Mouse (Mus musculus) cerebellum, postnatal 36 days (tissue): ENCODE measurements at regions not wholly inside any gene's neighbourhood (a gene's known extent, or its start where the extent isn't known, plus 50 kb on each side); places are given as distances from the start of the nearest gene placed in this dataset.
"Not testable (repeated sequence)": the region's sequence is repeated elsewhere in the genome, so short reads cannot be mapped to it uniquely, and the experiment has no call there.

Source experiments
- DNase-seq, 2 experiments: peaks; one replicate each; pipeline ENCODE4 v3.0.0; 2021 to 2022; ENCODE audit warnings: mixed read lengths in 2 of 2

GRCm38 (mm10) chr6:66399091-66399755 is 136.0 kb upstream of the Mad2l1 start:
- no peak for DNase-seq

DNA sequence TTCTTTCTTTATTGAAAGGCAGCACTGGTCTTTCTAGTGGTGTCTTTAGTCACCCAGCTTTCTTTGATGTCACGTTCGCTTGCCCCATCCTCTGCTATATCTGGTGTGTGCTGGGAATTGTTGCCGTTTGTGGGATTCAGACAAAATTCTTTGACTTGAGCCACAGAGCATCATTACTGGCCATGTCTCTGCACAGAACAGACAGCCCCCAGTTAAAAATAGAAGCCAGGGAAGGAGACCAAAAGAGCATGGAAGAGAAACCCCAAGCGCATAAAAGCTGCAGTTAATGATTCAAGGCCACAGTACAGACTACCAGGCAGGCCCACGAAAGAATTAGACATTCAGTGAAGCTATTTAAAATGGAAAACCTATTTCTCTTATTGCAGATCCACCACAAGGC is 133.7 kb upstream of the Mad2l1 start:
- DNase-seq = no peak

DNA sequence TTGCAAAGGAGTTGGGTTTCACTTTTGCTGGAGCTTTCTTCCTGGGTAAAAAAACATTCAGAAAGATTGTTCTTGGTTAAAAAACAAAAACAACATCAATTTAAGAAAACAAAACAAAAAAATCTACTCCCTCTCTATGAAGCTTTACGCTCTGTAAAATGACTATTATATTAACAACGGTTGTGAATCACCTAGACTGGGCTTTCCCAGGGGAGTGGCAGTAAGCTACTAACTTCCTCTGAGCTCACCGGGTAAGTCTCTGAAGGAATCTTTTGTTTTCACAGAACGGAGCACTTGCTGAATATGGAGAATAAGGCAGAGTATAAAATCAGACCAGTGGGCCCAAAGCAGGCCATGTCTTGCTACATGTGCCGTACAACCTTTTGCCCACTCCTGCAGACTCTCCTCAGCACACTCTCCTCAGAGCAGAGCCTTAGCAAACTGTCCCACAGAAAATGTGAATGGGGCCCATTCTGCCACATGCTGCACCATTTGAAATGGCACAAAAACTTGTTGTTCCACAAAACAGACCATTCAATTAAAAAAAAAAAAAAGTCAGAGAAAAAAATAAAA is 133.2 kb upstream of the Mad2l1 start:
- DNase-seq = no peak

DNA sequence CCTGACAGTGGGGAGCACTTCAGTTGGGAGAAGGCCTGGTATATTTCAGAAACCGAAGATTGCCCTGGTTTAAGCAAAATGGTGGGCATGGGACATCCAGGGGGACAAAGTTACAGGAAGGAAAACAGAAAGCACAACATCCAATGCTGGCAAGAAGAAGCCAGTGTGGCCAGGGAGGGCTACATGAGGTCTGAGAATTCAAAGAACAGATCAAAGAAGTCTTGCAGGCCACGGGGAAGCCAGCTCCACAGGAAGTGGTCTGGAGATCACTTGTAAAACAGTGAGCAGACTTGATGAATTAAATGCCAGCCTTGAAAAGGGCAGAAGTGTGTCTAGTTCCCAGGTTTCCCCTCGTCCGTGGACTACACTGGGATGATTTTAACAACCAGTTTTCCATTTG is 120.4 kb upstream of the Mad2l1 start:
- no peak for DNase-seq

DNA sequence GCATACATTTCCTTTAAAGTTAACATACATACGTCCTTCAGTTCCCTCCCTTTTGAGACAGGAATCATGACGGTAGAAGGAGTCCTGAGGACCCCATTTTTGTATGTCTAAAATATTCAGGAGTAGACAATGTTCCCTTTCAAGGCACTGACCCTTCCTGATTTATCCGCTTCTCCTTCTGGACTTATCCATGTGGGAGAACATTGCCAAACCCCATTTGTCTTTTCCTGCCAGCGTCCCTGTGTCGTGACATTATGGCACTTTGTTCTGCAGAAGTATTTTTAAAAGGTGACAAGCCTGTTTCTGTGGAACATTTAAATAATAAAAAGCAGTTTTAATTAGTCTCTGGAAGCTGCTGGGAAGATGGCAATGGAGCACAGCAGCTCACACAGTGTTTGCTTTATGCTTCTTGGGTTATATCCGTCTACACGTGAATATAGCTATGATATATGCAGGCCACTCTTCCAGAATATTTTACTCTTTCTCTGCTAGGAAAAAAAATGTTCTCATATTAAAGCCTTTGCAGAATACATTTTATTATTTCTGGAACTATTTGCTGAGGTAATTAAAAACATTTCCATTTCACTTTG is 115.6 kb upstream of the Mad2l1 start:
- DNase-seq = no peak

DNA sequence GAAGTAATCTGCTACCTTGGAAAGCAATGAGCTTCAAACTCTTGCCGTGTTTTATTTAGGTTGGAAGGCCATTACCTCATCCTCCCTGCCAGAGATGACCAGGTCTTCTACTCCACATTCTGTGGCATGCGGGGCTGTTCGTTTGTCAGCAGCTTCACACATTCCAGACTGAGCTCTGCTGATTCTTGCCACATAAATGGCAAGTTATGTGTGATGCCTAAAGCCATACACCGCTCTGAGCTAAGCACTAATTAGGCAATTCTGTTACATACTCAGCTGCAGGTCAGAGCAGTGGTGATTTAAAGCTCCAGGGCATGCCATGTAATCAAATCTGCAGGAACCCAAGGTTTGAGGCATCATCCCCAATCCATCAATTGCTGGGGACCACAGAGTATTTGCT is 106.8 kb upstream of the Mad2l1 start:
- DNase-seq = no peak

DNA sequence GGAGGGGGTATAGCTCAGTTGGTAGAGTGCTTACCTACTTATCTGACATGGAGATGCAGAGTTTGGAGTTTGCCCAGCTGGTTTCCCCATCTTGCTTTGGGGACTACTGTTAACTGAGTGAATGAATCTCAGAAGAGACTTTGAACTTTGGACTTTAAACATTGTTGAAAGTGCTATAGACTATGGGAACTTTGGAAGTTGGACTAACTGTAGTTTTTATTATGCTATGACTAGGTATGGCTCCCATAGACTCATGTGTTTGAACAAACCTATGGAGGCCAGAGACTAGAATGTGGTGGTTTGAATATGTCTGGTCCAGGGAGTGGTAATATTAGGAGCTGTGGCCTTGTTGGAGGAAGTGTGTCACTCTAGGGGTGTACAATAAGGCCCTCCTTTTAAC is 84.8 kb upstream of the Mad2l1 start:
- DNase-seq = not testable (repeated sequence)

DNA sequence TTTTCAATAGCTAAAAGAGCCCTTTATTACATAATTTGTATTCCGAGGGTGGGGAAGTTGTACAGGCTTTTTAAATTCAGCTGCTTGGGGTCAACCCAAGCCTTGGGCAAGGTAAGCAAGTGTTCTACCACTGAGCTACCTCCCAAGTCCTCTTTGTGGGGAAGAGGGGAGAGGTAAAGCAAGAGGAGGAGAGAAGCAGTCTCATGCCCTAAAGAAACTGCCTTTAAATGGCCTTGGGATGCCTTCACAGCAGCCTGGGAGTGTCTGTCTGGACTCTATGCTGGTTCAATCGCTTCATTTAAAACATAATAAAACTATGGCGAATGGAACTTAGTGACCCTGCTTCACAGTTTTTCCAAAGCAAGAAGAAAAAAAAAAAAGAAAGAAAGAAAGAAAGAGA is 77.0 kb upstream of the Mad2l1 start:
- no peak for DNase-seq

GRCm38 (mm10) chr6:66464540-66464939 is 70.7 kb upstream of the Mad2l1 start:
- no peak for DNase-seq

DNA sequence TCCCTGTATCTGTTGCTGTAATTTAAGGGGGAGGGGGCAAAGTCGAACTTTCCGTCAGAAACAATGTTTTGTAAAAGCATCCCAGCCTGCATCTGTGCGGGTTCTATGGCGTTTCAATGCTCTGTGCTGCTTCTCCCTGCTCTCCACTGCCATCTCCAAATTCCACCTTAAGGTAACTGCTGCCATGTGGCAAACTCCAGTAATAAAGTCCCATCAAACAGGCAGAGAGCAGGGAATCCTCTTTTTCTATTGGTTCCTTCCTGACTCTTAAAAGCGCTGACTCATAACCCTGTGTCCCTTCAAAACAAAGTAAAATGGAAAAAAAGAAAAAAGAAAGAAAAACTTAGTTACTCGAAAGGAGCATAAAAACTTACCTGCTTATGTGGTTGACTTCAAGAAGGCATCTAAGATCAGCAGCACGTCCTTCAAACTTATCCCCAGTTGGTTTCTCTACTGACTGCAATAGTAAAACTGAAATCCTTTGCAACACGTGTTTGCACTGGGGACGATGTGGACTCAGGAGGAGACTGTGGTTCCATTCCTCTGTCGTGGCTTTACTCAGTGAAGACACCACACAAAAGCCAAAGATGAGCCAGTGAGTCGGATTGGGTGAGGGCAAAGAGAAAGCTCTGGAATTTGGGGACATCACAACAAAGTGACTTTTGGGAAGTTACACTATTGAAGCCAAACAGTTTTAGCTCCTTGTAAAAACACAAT is 69.9 kb upstream of the Mad2l1 start:
- no peak for DNase-seq

DNA sequence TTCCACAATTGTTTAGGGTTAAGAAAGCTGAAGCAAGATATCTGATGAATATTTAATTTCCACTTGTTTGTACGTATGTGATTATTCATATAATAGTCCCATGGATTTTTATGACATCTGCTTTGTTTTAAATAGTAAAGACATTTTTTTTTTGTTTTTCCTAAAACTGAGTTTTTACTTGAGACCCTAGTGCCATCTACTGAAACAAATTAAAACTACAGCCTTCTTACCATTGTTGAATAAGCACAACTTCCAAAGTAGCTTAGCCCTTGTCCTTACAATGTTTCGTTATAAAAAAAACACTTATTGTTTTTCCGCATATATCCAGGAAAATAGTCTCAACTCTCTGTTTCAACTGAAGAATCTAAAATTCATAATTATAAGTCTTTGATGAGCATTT is 68.4 kb upstream of the Mad2l1 start:
- no peak for DNase-seq

GRCm38 (mm10) chr6:66470627-66471249 is 64.5 kb upstream of the Mad2l1 start:
- DNase-seq = no peak

GRCm38 (mm10) chr6:66471786-66472185 is 63.4 kb upstream of the Mad2l1 start:
- no peak for DNase-seq

- DNase-seq = no peak
Observed at GRCm38 (mm10) chr6:66472697-66473096, 62.5 kb upstream of the Mad2l1 start.

DNA sequence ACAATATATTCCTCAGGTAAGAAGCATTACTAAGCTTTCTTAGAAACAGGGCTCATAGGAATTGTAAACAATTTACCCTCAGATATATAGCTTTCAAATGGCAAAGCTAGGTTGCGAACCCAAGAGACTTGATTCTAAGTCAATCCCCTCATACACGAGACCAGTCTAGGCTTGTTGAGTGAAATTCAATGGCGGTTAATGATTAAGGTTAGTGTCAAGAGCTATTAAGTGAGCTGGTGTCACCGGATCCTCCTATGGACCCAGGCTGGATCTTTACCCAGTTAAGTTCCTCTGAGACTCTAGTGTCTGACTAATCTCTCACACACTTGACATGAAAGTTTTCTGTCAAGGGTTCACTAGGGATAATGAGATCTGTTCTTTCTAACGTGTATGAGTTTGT is 57.6 kb upstream of the Mad2l1 start:
- DNase-seq = no peak

DNA sequence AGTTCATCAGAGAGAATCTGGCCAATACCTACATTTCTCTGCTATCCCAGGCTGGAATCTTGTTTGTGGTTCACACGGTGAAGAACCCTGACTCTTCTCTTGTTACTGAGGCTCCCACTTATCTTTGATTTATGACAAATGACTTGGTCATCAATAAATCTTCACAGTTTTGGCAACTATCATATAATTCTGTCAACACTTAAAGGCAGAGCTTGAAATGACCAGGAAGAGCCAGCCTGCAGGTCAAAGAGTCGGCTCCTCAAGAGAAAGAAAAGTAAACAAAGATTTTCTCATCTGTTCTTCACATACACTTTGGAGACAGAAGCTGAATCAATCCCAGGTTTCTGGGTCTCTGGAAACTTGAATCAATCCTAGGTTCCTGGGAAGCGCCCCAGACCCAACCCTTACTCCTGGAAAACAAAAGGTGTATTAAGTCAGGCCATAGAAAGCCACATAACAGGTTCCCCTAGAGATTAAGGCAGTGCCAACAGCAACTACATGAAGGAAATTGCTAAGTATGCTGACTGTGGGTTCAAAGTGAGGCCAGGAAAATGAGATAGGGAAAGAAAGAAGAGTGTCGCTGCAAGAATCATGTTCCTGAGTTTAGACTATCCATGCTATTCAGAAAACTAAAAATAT is 56.7 kb upstream of the Mad2l1 start:
- DNase-seq = no peak

DNA sequence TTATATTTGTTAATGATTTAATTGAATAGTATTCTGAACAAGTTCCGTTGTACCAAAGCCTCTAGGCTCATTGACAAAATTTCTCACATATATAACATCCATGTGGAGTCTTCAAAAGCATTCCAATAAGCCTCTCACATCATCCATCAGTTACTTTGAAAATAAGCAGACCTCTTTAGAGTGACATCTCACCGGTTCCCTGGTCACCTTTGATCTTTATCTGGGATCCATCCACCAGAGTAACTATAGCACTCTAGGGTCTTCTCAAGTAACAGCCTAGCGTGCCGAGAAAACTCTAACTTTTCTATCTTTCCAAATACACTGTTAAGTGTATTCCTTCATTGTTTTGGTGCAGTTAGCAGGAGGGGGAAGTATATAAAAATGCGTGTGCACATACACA is 55.6 kb upstream of the Mad2l1 start:
- no peak for DNase-seq

DNA sequence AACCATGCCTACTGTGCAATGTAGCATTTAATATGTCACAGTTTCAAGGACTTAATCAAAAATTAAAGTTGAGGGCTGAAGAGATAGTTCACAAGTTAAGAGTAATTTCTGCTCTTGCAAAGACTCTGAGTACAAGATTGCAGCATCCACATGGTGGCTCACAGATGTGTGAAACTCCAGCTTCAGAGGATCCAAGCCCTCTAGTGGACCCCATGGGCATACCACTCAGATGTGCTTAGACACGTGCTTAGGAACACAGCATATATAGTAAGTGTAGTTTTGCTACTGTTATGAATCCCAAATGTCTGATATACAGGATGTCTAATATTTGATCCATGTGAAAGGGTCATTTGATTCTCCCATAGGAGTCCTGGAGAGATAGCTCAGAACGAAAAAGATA is 55.0 kb upstream of the Mad2l1 start:
- no peak for DNase-seq

- no peak for DNase-seq
Observed at GRCm38 (mm10) chr6:66482797-66483196, 52.4 kb upstream of the Mad2l1 start.
